Mouse (Mus musculus) MEL (cell line): ENCODE data around the gene Ccdc87. TPM values are rescaled to one million over a fixed set of nuclear protein-coding genes. Genes with fewer than 3 reads are reported as not detected.
A peak's percentile ranks its signal among the peaks of the same experiment; 100 is the strongest.

Experiments used
- DNase-seq: peaks from one replicate; pipeline ENCODE4 v3.0.0; 2011; ENCODE audit warnings: low read depth, low spot score
- H3K27ac ChIP-seq: 2 replicates; pipeline ENCODE4 v1.5.1; 2012; ENCODE audit warnings: low read depth, mild to moderate bottlenecking, control low read depth, low read length, moderate library complexity; ENCODE audit not compliant: control insufficient read depth
- H3K27me3 ChIP-seq, 2 experiments: fragments of 150-350 bp in 1 of 2; sonication (generic) in 1 of 2; 2 replicates each; pipeline ENCODE4 v1.6.1; 2012; ENCODE audit warnings: low read length in 2 of 2, mild to moderate bottlenecking in 2 of 2, improper control_type of control experiment in 1 of 2, moderate library complexity in 1 of 2; ENCODE audit not compliant: insufficient read depth in 2 of 2, control insufficient read depth in 1 of 2
- H3K36me3 ChIP-seq, 2 experiments: 2 replicates each; pipeline ENCODE4 v1.6.1; 2012 to 2014; ENCODE audit warnings: low read length in 2 of 2, improper control_type of control experiment in 1 of 2, inconsistent platforms in 1 of 2, mild to moderate bottlenecking in 1 of 2; ENCODE audit not compliant: insufficient read depth in 2 of 2, control insufficient read depth in 1 of 2
- H3K4me1 ChIP-seq, 2 experiments: fragments of 150-350 bp in 1 of 2; sonication (generic) in 1 of 2; 2 replicates each; pipeline ENCODE4 v1.6.1; 2012; ENCODE audit warnings: low read length in 2 of 2, improper control_type of control experiment in 1 of 2, mild to moderate bottlenecking in 1 of 2; ENCODE audit not compliant: insufficient read depth in 2 of 2, control insufficient read depth in 1 of 2
- H3K4me3 ChIP-seq, 2 experiments: fragments of 150-350 bp in 1 of 2; sonication (generic) in 1 of 2; 2 replicates each; pipeline ENCODE4 v1.5.1; 2012; ENCODE audit warnings: low read depth in 2 of 2, low read length in 2 of 2, mild to moderate bottlenecking in 2 of 2, moderate library complexity in 2 of 2, control low read depth in 1 of 2, improper control_type of control experiment in 1 of 2; ENCODE audit not compliant: control insufficient read depth in 1 of 2, insufficient read depth in 1 of 2
- H3K79me2 ChIP-seq: 2 replicates; pipeline ENCODE4 v1.6.1; 2012; ENCODE audit warnings: mild to moderate bottlenecking, low read length, moderate library complexity; ENCODE audit not compliant: control insufficient read depth, poor library complexity, insufficient read depth
- H3K9ac ChIP-seq: 2 replicates; pipeline ENCODE4 v1.6.1; 2012; ENCODE audit warnings: low read depth, mild to moderate bottlenecking, control low read depth, low read length, moderate library complexity; ENCODE audit not compliant: control insufficient read depth, poor library complexity, severe bottlenecking
- H3K9me3 ChIP-seq: fragments of 150-350 bp; sonication (generic); replicated peaks from 2 replicates; pipeline ENCODE4 v1.6.1; 2012; ENCODE audit warnings: mild to moderate bottlenecking, low read length, improper control_type of control experiment, moderate library complexity; ENCODE audit not compliant: insufficient read depth
- BHLHE40 ChIP-seq: IDR thresholded peaks from 2 replicates; pipeline ENCODE4 v1.6.1; 2012; ENCODE audit warnings: low read depth, mild to moderate bottlenecking, inconsistent platforms, low read length, improper control_type of control experiment, borderline replicate concordance
- CHD1 ChIP-seq: IDR thresholded peaks from 2 replicates; pipeline ENCODE4 v1.6.1; 2012; ENCODE audit warnings: low read depth, mild to moderate bottlenecking, inconsistent platforms, low read length, improper control_type of control experiment
- CTCF ChIP-seq, 3 experiments: IDR thresholded peaks in 2 of 3; conservative IDR thresholded peaks in 1 of 3; 2 replicates each; pipeline ENCODE4 v1.5.1; 2011 to 2012; ENCODE audit warnings: low read length in 3 of 3, low read depth in 2 of 3, mild to moderate bottlenecking in 2 of 3, improper control_type of control experiment in 1 of 3, inconsistent platforms in 1 of 3, mixed read lengths in 1 of 3, moderate library complexity in 1 of 3; ENCODE audit not compliant: control insufficient read depth in 1 of 3, insufficient read depth in 1 of 3, poor library complexity in 1 of 3, severe bottlenecking in 1 of 3
- GATA1 ChIP-seq: IDR thresholded peaks from 2 replicates; pipeline ENCODE4 v1.6.1; 2011; ENCODE audit warnings: low read depth, low read length, improper control_type of control experiment
- HCFC1 ChIP-seq: IDR thresholded peaks from 2 replicates; pipeline ENCODE4 v1.6.1; 2012; ENCODE audit warnings: low read depth, mild to moderate bottlenecking, inconsistent platforms, low read length, improper control_type of control experiment, moderate library complexity
- MAFK ChIP-seq: IDR thresholded peaks from 2 replicates; pipeline ENCODE4 v1.6.1; 2011; ENCODE audit warnings: low read depth, mild to moderate bottlenecking, low read length, improper control_type of control experiment, borderline replicate concordance
- POLR2A ChIP-seq, 2 experiments: IDR thresholded peaks; 2 replicates each; pipeline ENCODE4 v1.6.1; 2011 to 2012; ENCODE audit warnings: low read length in 2 of 2, mild to moderate bottlenecking in 2 of 2, control low read depth in 1 of 2, improper control_type of control experiment in 1 of 2, low read depth in 1 of 2, moderate library complexity in 1 of 2; ENCODE audit not compliant: control insufficient read depth in 1 of 2, insufficient read depth in 1 of 2, poor library complexity in 1 of 2
- RAD21 ChIP-seq: IDR thresholded peaks from 2 replicates; pipeline ENCODE4 v1.6.1; 2011; ENCODE audit warnings: mild to moderate bottlenecking, low read depth, low read length, improper control_type of control experiment
- SMC3 ChIP-seq: IDR thresholded peaks from 2 replicates; pipeline ENCODE4 v1.6.1; 2011; ENCODE audit warnings: low read depth, low read length, improper control_type of control experiment
- TAL1 ChIP-seq: IDR thresholded peaks from 2 replicates; pipeline ENCODE4 v1.6.1; 2012; ENCODE audit warnings: mild to moderate bottlenecking, inconsistent platforms, low read length, moderate library complexity, mixed read lengths
- UBTF ChIP-seq: IDR thresholded peaks from 2 replicates; pipeline ENCODE4 v1.6.1; 2012; ENCODE audit warnings: low read depth, mild to moderate bottlenecking, inconsistent platforms, low read length, improper control_type of control experiment, moderate library complexity, borderline replicate concordance; ENCODE audit not compliant: insufficient read depth
- USF1 ChIP-seq: IDR thresholded peaks from 2 replicates; pipeline ENCODE4 v1.6.1; 2014; ENCODE audit warnings: low read depth, mild to moderate bottlenecking, inconsistent platforms, low read length, improper control_type of control experiment, moderate library complexity
- ZC3H11A ChIP-seq: IDR thresholded peaks from 2 replicates; pipeline ENCODE4 v1.6.1; 2012; ENCODE audit warnings: low read depth, mild to moderate bottlenecking, inconsistent platforms, low read length, improper control_type of control experiment
- ZKSCAN1 ChIP-seq: IDR thresholded peaks from 2 replicates; pipeline ENCODE4 v1.6.1; 2012; ENCODE audit warnings: low read depth, mild to moderate bottlenecking, inconsistent platforms, low read length, improper control_type of control experiment, moderate library complexity
- polyA plus RNA-seq, 2 experiments: library from polyadenylated mRNA; stranded (reverse) in 1 of 2; unstranded in 1 of 2; fragments of >175 nt in 1 of 2; fragments of >200 nt in 1 of 2; gene quantifications; 2 replicates each; pipeline versions ENCODE4 v1.2.1 to v1.2.4; 2012; ENCODE audit warnings: low replicate concordance in 2 of 2, low read depth in 1 of 2; ENCODE audit not compliant: insufficient read length in 2 of 2, insufficient read depth in 1 of 2, missing spikeins in 1 of 2
- total RNA-seq: library from RNA; depleted of rRNA; stranded (reverse); fragments of 300-350 nt; gene quantifications from 2 replicates; pipeline ENCODE4 v1.2.3, GENCODE M21; 2012

Gene Ccdc87
- total and polyA plus RNA-seq, 3 experiments = 0.04 to 0.06 TPM; not detected in 1

DNA sequence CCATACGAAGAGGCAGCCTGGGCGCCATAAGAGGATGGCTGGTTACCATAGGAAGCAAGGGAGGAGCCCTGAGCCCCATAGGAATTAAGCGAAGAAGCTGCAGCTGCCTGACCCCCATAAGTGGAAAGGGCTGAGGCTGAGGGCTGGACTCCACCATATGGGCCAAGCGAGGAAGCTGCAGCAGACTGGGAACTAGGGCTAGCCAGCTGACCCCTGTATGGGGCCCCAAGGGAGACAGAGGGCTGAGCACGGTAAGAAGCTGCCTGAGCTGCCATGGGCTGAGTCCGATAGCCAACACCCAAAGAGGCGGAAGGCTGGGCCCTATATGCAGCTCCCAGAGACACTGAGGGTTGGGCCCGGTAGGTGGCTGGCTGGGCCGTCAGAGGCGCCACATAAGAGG, 35.9 kb upstream of the Ccdc87 start:
- H3K9me3 ChIP-seq = no peaks in the 10 kb centered on the region
- no peak overlapping the region for H3K4me3 ChIP-seq
- peaks cover 0 to 4% of the 10 kb centered on the region in 2 experiments; a peak in 3 of 4 replicates for H3K4me1 ChIP-seq
- peaks cover 89% of the 10 kb centered on the region for H3K79me2 ChIP-seq
- no peak overlapping the region for H3K9ac ChIP-seq
- peaks cover 34 to 36% of the 10 kb centered on the region in 2 experiments for H3K36me3 ChIP-seq
- H3K27me3 ChIP-seq = no peaks in the 10 kb centered on the region
- TF ChIP-seq USF1 (no peak), GATA1 (no peak), ZC3H11A (no peak), MAFK (no peak), BHLHE40 (no peak), SMC3 (no peak), HCFC1 (no peak), CTCF (IDR thresholded peaks at IDR 0.05 in 2 of 3, conservative IDR thresholded peaks at IDR 0.05 in 1 of 3; ENCODE audit: control insufficient read depth in 1 of 3, insufficient read depth in 1 of 3, low read depth in 2 of 3, low read length in 3 of 3, poor library complexity in 1 of 3, severe bottlenecking in 1 of 3) (no peak), POLR2A (IDR thresholded peaks at IDR 0.05; ENCODE audit: control insufficient read depth in 1 of 2, insufficient read depth in 1 of 2, low read depth in 1 of 2, low read length in 2 of 2, poor library complexity in 1 of 2) (no peak), ZKSCAN1 (no peak), UBTF (no peak)
- H3K27ac ChIP-seq = no peak overlapping the region
- DNase-seq = no peak

DNA sequence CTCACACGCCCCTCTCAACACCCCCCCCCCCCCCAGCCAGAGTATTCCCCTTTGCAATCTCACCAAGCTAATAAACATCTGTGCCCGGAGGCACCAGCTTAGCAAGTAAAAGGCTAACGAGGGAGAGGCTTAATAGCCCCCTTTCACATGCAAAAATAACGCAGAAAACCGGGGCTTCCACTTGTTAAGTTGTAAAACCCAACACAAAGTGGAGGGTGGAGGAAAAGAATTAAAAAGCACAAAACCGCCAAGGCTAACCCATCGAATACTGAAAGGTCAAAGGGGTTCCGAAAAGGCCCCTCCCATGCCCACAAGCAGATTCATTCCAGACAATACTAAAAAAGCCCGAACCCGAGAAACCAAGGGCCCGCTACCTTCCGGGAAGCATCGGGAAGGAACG, 28.9 kb upstream of the Ccdc87 start:
- H3K27me3 ChIP-seq = no peaks in the 10 kb centered on the region
- H3K79me2 ChIP-seq = peaks cover 63% of the 10 kb centered on the region
- no peaks in the 10 kb centered on the region for H3K9me3 ChIP-seq
- H3K36me3 ChIP-seq = peaks cover 5 to 35% of the 10 kb centered on the region in 2 experiments
- peak; percentile 32 for DNase-seq
- H3K4me1 ChIP-seq = peaks cover 0 to 4% of the 10 kb centered on the region in 2 experiments; a peak in 3 of 4 replicates
- H3K27ac ChIP-seq = no peak overlapping the region
- peak overlapping the region; percentile 88 for H3K9ac ChIP-seq
- TF ChIP-seq CHD1 = peak; percentile 66; the same call in 1 of the 2 replicates
- no peak for TF ChIP-seq TAL1
- peak overlapping the region; percentile 67 to 68 for H3K4me3 ChIP-seq

DNA sequence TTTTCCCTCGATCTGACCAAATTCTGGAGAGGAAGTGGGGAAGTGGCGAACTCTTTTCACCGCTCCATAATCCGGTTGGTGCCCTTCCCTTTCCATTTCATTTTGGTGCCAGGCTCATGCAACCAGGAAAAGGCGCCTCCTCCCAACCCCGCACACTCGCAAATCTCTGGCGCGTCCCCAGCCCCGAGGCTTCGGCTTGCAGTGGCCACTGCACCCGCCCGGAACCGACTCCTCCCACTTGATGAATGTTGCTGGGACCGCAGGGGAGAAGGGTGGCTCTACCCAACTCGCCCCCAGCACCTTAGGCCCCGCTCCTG, 28.5 kb upstream of the Ccdc87 start:
- Histone ChIP-seq H3K79me2 (peaks cover 60% of the 10 kb centered on the region), H3K4me3 (peak overlapping the region; percentile 67 to 68), H3K9me3 (no peaks in the 10 kb centered on the region), H3K27me3 (no peaks in the 10 kb centered on the region), H3K9ac (peak overlapping the region; percentile 88), H3K27ac (peak overlapping the region; percentile 91; the same call in 1 of the 2 replicates), H3K4me1 (peaks cover 0 to 4% of the 10 kb centered on the region in 2 experiments; a peak in 2 of 4 replicates), H3K36me3 (peaks cover 5 to 31% of the 10 kb centered on the region in 2 experiments)
- TF ChIP-seq UBTF (0 out of 2 replicates have a peak, but pooled peaks have one; percentile 33), RAD21 (no peak)
- DNase-seq = no peak
